Mouse (Mus musculus) MEL (cell line): ENCODE results near the gene Ptprn2. TPM values are rescaled to one million over a fixed set of nuclear protein-coding genes. Genes with fewer than 3 reads are reported as not detected.

Source experiments
- DNase-seq: peaks from one replicate; pipeline ENCODE4 v3.0.0; 2011; ENCODE audit warnings: low read depth, low spot score
- H3K27ac ChIP-seq: 2 replicates; pipeline ENCODE4 v1.5.1; 2012; ENCODE audit warnings: low read depth, mild to moderate bottlenecking, control low read depth, low read length, moderate library complexity; ENCODE audit not compliant: control insufficient read depth
- H3K27me3 ChIP-seq, 2 experiments: fragments of 150-350 bp in 1 of 2; sonication (generic) in 1 of 2; 2 replicates each; pipeline ENCODE4 v1.6.1; 2012; ENCODE audit warnings: low read length in 2 of 2, mild to moderate bottlenecking in 2 of 2, improper control_type of control experiment in 1 of 2, moderate library complexity in 1 of 2; ENCODE audit not compliant: insufficient read depth in 2 of 2, control insufficient read depth in 1 of 2
- H3K36me3 ChIP-seq, 2 experiments: 2 replicates each; pipeline ENCODE4 v1.6.1; 2012 to 2014; ENCODE audit warnings: low read length in 2 of 2, improper control_type of control experiment in 1 of 2, inconsistent platforms in 1 of 2, mild to moderate bottlenecking in 1 of 2; ENCODE audit not compliant: insufficient read depth in 2 of 2, control insufficient read depth in 1 of 2
- H3K4me1 ChIP-seq, 2 experiments: fragments of 150-350 bp in 1 of 2; sonication (generic) in 1 of 2; 2 replicates each; pipeline ENCODE4 v1.6.1; 2012; ENCODE audit warnings: low read length in 2 of 2, improper control_type of control experiment in 1 of 2, mild to moderate bottlenecking in 1 of 2; ENCODE audit not compliant: insufficient read depth in 2 of 2, control insufficient read depth in 1 of 2
- H3K4me3 ChIP-seq, 2 experiments: fragments of 150-350 bp in 1 of 2; sonication (generic) in 1 of 2; 2 replicates each; pipeline ENCODE4 v1.5.1; 2012; ENCODE audit warnings: low read depth in 2 of 2, low read length in 2 of 2, mild to moderate bottlenecking in 2 of 2, moderate library complexity in 2 of 2, control low read depth in 1 of 2, improper control_type of control experiment in 1 of 2; ENCODE audit not compliant: control insufficient read depth in 1 of 2, insufficient read depth in 1 of 2
- H3K79me2 ChIP-seq: 2 replicates; pipeline ENCODE4 v1.6.1; 2012; ENCODE audit warnings: mild to moderate bottlenecking, low read length, moderate library complexity; ENCODE audit not compliant: control insufficient read depth, poor library complexity, insufficient read depth
- H3K9ac ChIP-seq: 2 replicates; pipeline ENCODE4 v1.6.1; 2012; ENCODE audit warnings: low read depth, mild to moderate bottlenecking, control low read depth, low read length, moderate library complexity; ENCODE audit not compliant: control insufficient read depth, poor library complexity, severe bottlenecking
- H3K9me3 ChIP-seq: fragments of 150-350 bp; sonication (generic); replicated peaks from 2 replicates; pipeline ENCODE4 v1.6.1; 2012; ENCODE audit warnings: mild to moderate bottlenecking, low read length, improper control_type of control experiment, moderate library complexity; ENCODE audit not compliant: insufficient read depth
- CHD1 ChIP-seq: IDR thresholded peaks from 2 replicates; pipeline ENCODE4 v1.6.1; 2012; ENCODE audit warnings: low read depth, mild to moderate bottlenecking, inconsistent platforms, low read length, improper control_type of control experiment
- CHD2 ChIP-seq: IDR thresholded peaks from 2 replicates; pipeline ENCODE4 v1.6.1; 2011; ENCODE audit warnings: low read length, improper control_type of control experiment
- ELF1 ChIP-seq: IDR thresholded peaks from 2 replicates; pipeline ENCODE4 v1.6.1; 2014; ENCODE audit warnings: low read depth, mild to moderate bottlenecking, inconsistent platforms, low read length, improper control_type of control experiment, moderate library complexity
- MAFK ChIP-seq: IDR thresholded peaks from 2 replicates; pipeline ENCODE4 v1.6.1; 2011; ENCODE audit warnings: low read depth, mild to moderate bottlenecking, low read length, improper control_type of control experiment, borderline replicate concordance
- MEF2A ChIP-seq: IDR thresholded peaks from 2 replicates; pipeline ENCODE4 v1.6.1; 2014; ENCODE audit warnings: low read depth, mild to moderate bottlenecking, inconsistent platforms, low read length, improper control_type of control experiment; ENCODE audit not compliant: poor library complexity, insufficient replicate concordance, severe bottlenecking; ENCODE audit errors: extremely low read depth
- MYB ChIP-seq: IDR thresholded peaks from 2 replicates; pipeline ENCODE4 v1.6.1; 2011; ENCODE audit warnings: mild to moderate bottlenecking, low read depth, low read length, improper control_type of control experiment
- NELFE ChIP-seq: IDR thresholded peaks from 2 replicates; pipeline ENCODE4 v1.6.1; 2011; ENCODE audit warnings: low read depth, low read length, improper control_type of control experiment
- TBP ChIP-seq: IDR thresholded peaks from 2 replicates; pipeline ENCODE4 v1.8.0; 2011; ENCODE audit warnings: low read depth, low read length, improper control_type of control experiment
- ZC3H11A ChIP-seq: IDR thresholded peaks from 2 replicates; pipeline ENCODE4 v1.6.1; 2012; ENCODE audit warnings: low read depth, mild to moderate bottlenecking, inconsistent platforms, low read length, improper control_type of control experiment
- ZMIZ1 ChIP-seq: IDR thresholded peaks from 2 replicates; pipeline ENCODE4 v1.6.1; 2012; ENCODE audit warnings: low read depth, mild to moderate bottlenecking, inconsistent platforms, low read length, improper control_type of control experiment, moderate library complexity
- polyA plus RNA-seq, 2 experiments: library from polyadenylated mRNA; stranded (reverse) in 1 of 2; unstranded in 1 of 2; fragments of >175 nt in 1 of 2; fragments of >200 nt in 1 of 2; gene quantifications; 2 replicates each; pipeline versions ENCODE4 v1.2.1 to v1.2.4; 2012; ENCODE audit warnings: low replicate concordance in 2 of 2, low read depth in 1 of 2; ENCODE audit not compliant: insufficient read length in 2 of 2, insufficient read depth in 1 of 2, missing spikeins in 1 of 2
- total RNA-seq: library from RNA; depleted of rRNA; stranded (reverse); fragments of 300-350 nt; gene quantifications from 2 replicates; pipeline ENCODE4 v1.2.3, GENCODE M21; 2012

Gene Ptprn2
- total and polyA plus RNA-seq, 3 experiments = not detected

GRCm38 (mm10) chr12:117214272-117214671, 728.8 kb downstream of the Ptprn2 start:
- H3K9me3 ChIP-seq = no peaks in the 10 kb centered on the region; the same call in 1 of the 2 replicates
- H3K9ac ChIP-seq = no peak overlapping the region
- TF ChIP-seq ELF1 (no peak), CHD2 (no peak), ZC3H11A (no peak), MAFK (no peak)
- H3K79me2 ChIP-seq = no peaks in the 10 kb centered on the region
- H3K4me3 ChIP-seq = no peak overlapping the region
- H3K27me3 ChIP-seq = no peaks in the 10 kb centered on the region
- H3K4me1 ChIP-seq = no peaks in the 10 kb centered on the region
- H3K36me3 ChIP-seq = no peaks in the 10 kb centered on the region
- DNase-seq = no peak
- H3K27ac ChIP-seq = no peak overlapping the region

- Histone ChIP-seq H3K27ac (no peak overlapping the region), H3K9me3 (no peaks in the 10 kb centered on the region; the same call in 1 of the 2 replicates), H3K36me3 (no peaks in the 10 kb centered on the region), H3K9ac (no peak overlapping the region), H3K27me3 (no peaks in the 10 kb centered on the region), H3K4me1 (no peaks in the 10 kb centered on the region), H3K4me3 (no peak overlapping the region), H3K79me2 (no peaks in the 10 kb centered on the region)
- TF ChIP-seq CHD1 (no peak), ZMIZ1 (no peak), NELFE (no peak), MEF2A (no peak), TBP (no peak), ZC3H11A (no peak), MAFK (no peak)
- no peak for DNase-seq
Measured at GRCm38 (mm10) chr12:117214919-117215318, 729.4 kb downstream of the Ptprn2 start.

- Histone ChIP-seq H3K9ac (no peak overlapping the region), H3K9me3 (no peaks in the 10 kb centered on the region; the same call in 1 of the 2 replicates), H3K4me1 (no peaks in the 10 kb centered on the region), H3K36me3 (no peaks in the 10 kb centered on the region), H3K79me2 (no peaks in the 10 kb centered on the region), H3K4me3 (no peak overlapping the region), H3K27me3 (no peaks in the 10 kb centered on the region), H3K27ac (no peak overlapping the region)
- DNase-seq = no peak
- TF ChIP-seq MYB = no peak
Measured at GRCm38 (mm10) chr12:117221909-117222308, 736.4 kb downstream of the Ptprn2 start.
